Mouse (Mus musculus): ENCODE data around the gene Tex45. TPM values are rescaled to one million over a fixed set of nuclear protein-coding genes. Genes with fewer than 3 reads are reported as not detected.

The Tex45 gene
- polyA plus RNA-seq (2015; fragmentation: Nextera tagmentation; extraction: Ambion mirVana) = 0.14 TPM in 1 of 2 replicates, not detected in the other

GRCm38 (mm10) chr8:3470562-3470961, at the start of gene Tex45:
Gene Tex45, plus strand, starts transcription at chr8:3470862.

GRCm38 (mm10) chr8:3467006-3467885, 3.4 kb upstream of the Tex45 start, which contains the start of gene Pex11g:
Gene Pex11g, minus strand, starts transcription at chr8:3467680.

GRCm38 (mm10) chr8:3492901-3493844, 22.5 kb downstream of the Tex45 start, which contains the start of gene Zfp358:
Gene Zfp358, plus strand, starts transcription at chr8:3493138.

GRCm38 (mm10) chr8:3500235-3501090, 29.8 kb downstream of the Tex45 start, which contains the start of gene Mcoln1:
Gene Mcoln1, plus strand, starts transcription at chr8:3500457.

GRCm38 (mm10) chr8:3515260-3515671, 44.6 kb downstream of the Tex45 start, which contains the start of gene Pnpla6:
Gene Pnpla6, plus strand, starts transcription at chr8:3515384.

Other genes with a start within 250 kb of the Tex45 start
- gene Insr, start 191.2 kb upstream of the Tex45 start, polyA plus RNA-seq (2015; fragmentation: Nextera tagmentation; extraction: Ambion mirVana) = 34.1 and 62.0 TPM in 2 replicates
- 0.12 TPM in 1 of 2 replicates, not detected in the other for gene A430078G23Rik, start 117.4 kb upstream of the Tex45 start, polyA plus RNA-seq (2015; fragmentation: Nextera tagmentation; extraction: Ambion mirVana)
- 4.2 and 6.0 TPM in 2 replicates for gene Arhgef18, start 77.9 kb upstream of the Tex45 start, polyA plus RNA-seq (2015; fragmentation: Nextera tagmentation; extraction: Ambion mirVana)
- gene Pex11g, start 3.2 kb upstream of the Tex45 start, polyA plus RNA-seq (2015; fragmentation: Nextera tagmentation; extraction: Ambion mirVana) = 5.8 and 11.0 TPM in 2 replicates
- 28.0 and 29.2 TPM in 2 replicates for gene Zfp358, start 22.3 kb downstream of the Tex45 start, polyA plus RNA-seq (2015; fragmentation: Nextera tagmentation; extraction: Ambion mirVana)
- gene Mcoln1, start 29.6 kb downstream of the Tex45 start, polyA plus RNA-seq (2015; fragmentation: Nextera tagmentation; extraction: Ambion mirVana) = 42.7 and 55.1 TPM in 2 replicates
- 18.1 and 21.1 TPM in 2 replicates for gene Pnpla6, start 44.5 kb downstream of the Tex45 start, polyA plus RNA-seq (2015; fragmentation: Nextera tagmentation; extraction: Ambion mirVana)
- gene C330021F23Rik, start 97.1 kb downstream of the Tex45 start, polyA plus RNA-seq (2015; fragmentation: Nextera tagmentation; extraction: Ambion mirVana) = 0.68 and 1.5 TPM in 2 replicates
- 2.9 and 8.1 TPM in 2 replicates for gene Camsap3, start 116.4 kb downstream of the Tex45 start, polyA plus RNA-seq (2015; fragmentation: Nextera tagmentation; extraction: Ambion mirVana)
- gene Xab2, start 150.5 kb downstream of the Tex45 start, polyA plus RNA-seq (2015; fragmentation: Nextera tagmentation; extraction: Ambion mirVana) = 26.3 and 31.5 TPM in 2 replicates
- gene Pet100, start 150.7 kb downstream of the Tex45 start, polyA plus RNA-seq (2015; fragmentation: Nextera tagmentation; extraction: Ambion mirVana) = 267 and 643 TPM in 2 replicates
- gene Pcp2, start 154.7 kb downstream of the Tex45 start, polyA plus RNA-seq (2015; fragmentation: Nextera tagmentation; extraction: Ambion mirVana) = 0.17 TPM in 1 of 2 replicates, not detected in the other
- 40.3 and 82.1 TPM in 2 replicates for gene Stxbp2, start 160.1 kb downstream of the Tex45 start, polyA plus RNA-seq (2015; fragmentation: Nextera tagmentation; extraction: Ambion mirVana)
- 1.4 TPM in 1 of 2 replicates, not detected in the other for gene Retn, start 184.9 kb downstream of the Tex45 start, polyA plus RNA-seq (2015; fragmentation: Nextera tagmentation; extraction: Ambion mirVana)
- gene Mcemp1, start 194.9 kb downstream of the Tex45 start, polyA plus RNA-seq (2015; fragmentation: Nextera tagmentation; extraction: Ambion mirVana) = 0.98 and 1.4 TPM in 2 replicates
- 6.3 and 6.8 TPM in 2 replicates for gene Fcor, start 201.5 kb downstream of the Tex45 start, polyA plus RNA-seq (2015; fragmentation: Nextera tagmentation; extraction: Ambion mirVana)
- gene Trappc5, start 205.4 kb downstream of the Tex45 start, polyA plus RNA-seq (2015; fragmentation: Nextera tagmentation; extraction: Ambion mirVana) = 26.5 and 28.8 TPM in 2 replicates
- gene Fcer2a, start 223.3 kb downstream of the Tex45 start, polyA plus RNA-seq (2015; fragmentation: Nextera tagmentation; extraction: Ambion mirVana) = 0.19 TPM in 1 of 2 replicates, not detected in the other
- 0.39 and 0.68 TPM in 2 replicates for gene Clec4g, start 249.8 kb downstream of the Tex45 start, polyA plus RNA-seq (2015; fragmentation: Nextera tagmentation; extraction: Ambion mirVana)

Measured in adrenal gland, postnatal 0 days (tissue).